Mouse (Mus musculus) heart, adult 2 months (tissue): ENCODE measurements at regions not wholly inside any gene's neighbourhood (a gene's known extent, or its start where the extent isn't known, plus 50 kb on each side); places are given as distances from the start of the nearest gene placed in this dataset.

Experiments
- CTCF ChIP-seq: fragments of 200-600 bp; IDR thresholded peaks from 2 replicates; pipeline ENCODE4 v1.8.1; 2022; ENCODE audit warnings: antibody characterized with exemption, mild to moderate bottlenecking, moderate library complexity
- POLR2A ChIP-seq: fragments of 200-500 bp; IDR thresholded peaks from 2 replicates; pipeline ENCODE4 v1.6.1; 2011; ENCODE audit warnings: mild to moderate bottlenecking, low read depth, low read length, control low read depth; ENCODE audit not compliant: insufficient read depth

DNA sequence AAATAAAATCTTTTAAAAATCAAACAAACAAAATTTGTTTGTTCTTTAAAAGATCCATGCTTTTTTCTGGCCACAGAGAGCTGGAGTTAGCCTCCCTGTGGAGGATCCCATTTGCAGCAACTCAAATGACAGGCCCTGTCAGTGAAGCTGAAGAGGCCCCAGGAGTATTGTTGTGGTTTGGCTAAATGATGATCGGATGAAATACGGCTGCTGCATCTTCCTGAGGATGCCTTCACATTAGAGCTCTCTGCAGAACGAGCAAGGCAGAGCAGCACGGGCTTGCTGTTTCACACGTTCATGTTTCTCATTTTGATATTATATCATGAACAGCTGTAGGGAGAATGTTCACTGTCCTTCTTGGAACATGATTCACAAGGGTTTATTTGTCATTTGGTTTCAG is 76.8 kb downstream of the Polr2m start:
- TF ChIP-seq POLR2A: no peak
- TF ChIP-seq CTCF: no peak
